Mouse (Mus musculus): ENCODE results near the gene Nlgn1. TPM values are rescaled to one million over a fixed set of nuclear protein-coding genes. Genes with fewer than 3 reads are reported as not detected.

The Nlgn1 gene
- polyA plus RNA-seq, 1 experiment, result not detected

DNA sequence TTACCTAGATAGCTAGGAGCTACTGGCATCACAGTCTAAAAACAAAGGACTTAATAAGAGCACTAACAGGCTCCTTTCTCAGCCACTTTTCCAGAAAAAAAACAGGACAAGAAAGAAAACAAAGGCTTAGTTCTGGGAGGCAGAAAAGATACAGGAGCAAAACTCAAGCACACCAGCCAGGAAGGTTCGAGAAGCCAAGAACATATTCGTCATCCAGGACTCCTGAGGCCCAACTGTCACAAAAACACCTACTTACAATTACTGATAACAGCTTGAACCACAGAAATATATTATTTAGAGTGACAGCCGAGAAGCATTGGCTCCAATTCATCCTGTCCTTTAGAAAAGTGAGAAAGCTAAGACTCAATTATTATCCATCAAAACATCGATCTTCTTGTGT, 281.5 kb downstream of the Nlgn1 start:
- no peaks in the 10 kb centered on the region for H3K9me3 ChIP-seq (ENCODE audit: control insufficient read depth, low read length)
- H3K36me3 ChIP-seq (ENCODE audit: control insufficient read depth), result no peaks in the 10 kb centered on the region
- no peaks in the 10 kb centered on the region for H3K4me1 ChIP-seq (ENCODE audit: control insufficient read depth)
- H3K4me3 ChIP-seq (replicated peaks), result no peak overlapping the region
- TF ChIP-seq GATA1 (IDR thresholded peaks at IDR 0.05; ENCODE audit: low read length), result no peak
- no peak for TF ChIP-seq TAL1 (IDR thresholded peaks at IDR 0.05; ENCODE audit: low read length)
- H3K27me3 ChIP-seq (ENCODE audit: control insufficient read depth), result no peaks in the 10 kb centered on the region

DNA sequence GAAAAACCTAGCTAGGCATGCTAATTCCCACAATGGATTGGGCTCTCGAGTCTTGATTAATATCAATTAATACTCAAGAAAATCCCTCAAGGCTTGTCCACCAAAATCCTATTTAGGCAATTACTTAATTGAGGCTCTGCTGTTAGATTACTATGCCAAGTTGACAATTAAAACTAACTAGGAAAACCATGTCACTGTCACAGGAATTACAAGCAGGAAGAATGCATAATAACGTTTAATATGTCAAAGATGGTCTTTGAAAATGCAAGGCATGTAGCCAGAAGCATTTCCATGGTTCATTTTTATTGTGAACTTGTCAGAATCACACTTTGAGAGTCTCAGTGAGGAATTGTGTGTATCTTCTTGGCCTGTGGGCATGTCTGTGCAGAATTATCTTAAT, 289.3 kb downstream of the Nlgn1 start:
- no peak overlapping the region for H3K4me3 ChIP-seq (replicated peaks)
- no peaks in the 10 kb centered on the region for H3K27me3 ChIP-seq (ENCODE audit: control insufficient read depth)
- no peaks in the 10 kb centered on the region for H3K4me1 ChIP-seq (ENCODE audit: control insufficient read depth)
- H3K36me3 ChIP-seq (ENCODE audit: control insufficient read depth), result no peaks in the 10 kb centered on the region
- H3K9me3 ChIP-seq (ENCODE audit: control insufficient read depth, low read length), result no peaks in the 10 kb centered on the region
- no peak for TF ChIP-seq TAL1 (IDR thresholded peaks at IDR 0.05; ENCODE audit: low read length)
- no peak for TF ChIP-seq GATA1 (IDR thresholded peaks at IDR 0.05; ENCODE audit: low read length)

DNA sequence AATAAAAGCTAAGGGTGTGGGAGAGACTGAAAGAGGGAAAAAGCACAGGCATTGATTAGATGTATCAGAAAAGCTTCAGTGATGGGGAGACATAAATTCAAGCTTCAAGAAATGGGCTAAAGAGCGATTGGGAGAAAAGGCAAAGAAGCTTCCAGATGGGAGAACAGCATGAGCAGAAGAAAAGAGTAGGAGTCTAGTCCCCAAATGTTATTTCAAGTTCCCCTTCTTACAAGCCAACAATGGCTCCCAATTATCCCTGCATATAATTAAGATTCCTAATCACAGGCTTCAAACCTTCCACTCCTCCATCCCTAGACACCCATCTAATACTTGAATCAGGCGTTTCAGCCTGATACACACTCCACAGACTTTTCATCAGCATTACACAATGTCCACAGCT, 292.6 kb downstream of the Nlgn1 start:
- Histone ChIP-seq H3K4me1 (ENCODE audit: control insufficient read depth) (no peaks in the 10 kb centered on the region), H3K4me3 (replicated peaks) (no peak overlapping the region), H3K36me3 (ENCODE audit: control insufficient read depth) (no peaks in the 10 kb centered on the region), H3K9me3 (ENCODE audit: control insufficient read depth, low read length) (no peaks in the 10 kb centered on the region), H3K27me3 (ENCODE audit: control insufficient read depth) (no peaks in the 10 kb centered on the region)
- TF ChIP-seq GATA1 (IDR thresholded peaks at IDR 0.05; ENCODE audit: low read length), result no peak
- no peak for TF ChIP-seq TAL1 (IDR thresholded peaks at IDR 0.05; ENCODE audit: low read length)

DNA sequence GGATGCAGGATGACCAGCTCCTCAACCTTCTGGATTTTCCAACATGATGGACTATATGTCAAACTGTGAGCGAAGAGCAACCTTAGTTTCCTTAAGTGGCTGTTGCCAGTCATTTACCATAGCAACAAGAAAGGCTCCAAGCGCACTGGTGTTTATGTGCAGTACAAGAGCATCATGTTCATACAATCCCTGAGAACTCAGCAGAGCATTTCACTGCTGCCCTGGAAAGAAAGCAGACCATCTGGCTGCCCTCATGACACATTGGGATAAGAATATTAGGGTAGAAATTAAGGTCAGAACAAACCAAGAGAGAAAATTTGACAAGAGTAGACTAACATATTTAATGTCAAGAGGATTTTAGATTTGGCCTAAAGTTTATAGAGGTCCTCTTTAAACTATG, 306.2 kb downstream of the Nlgn1 start:
- Histone ChIP-seq H3K4me3 (replicated peaks) (no peak overlapping the region), H3K27me3 (ENCODE audit: control insufficient read depth) (no peaks in the 10 kb centered on the region), H3K36me3 (ENCODE audit: control insufficient read depth) (no peaks in the 10 kb centered on the region), H3K9me3 (ENCODE audit: control insufficient read depth, low read length) (no peaks in the 10 kb centered on the region), H3K4me1 (ENCODE audit: control insufficient read depth) (no peaks in the 10 kb centered on the region)
- TF ChIP-seq GATA1 (IDR thresholded peaks at IDR 0.05; ENCODE audit: low read length), result no peak
- TF ChIP-seq TAL1 (IDR thresholded peaks at IDR 0.05; ENCODE audit: low read length), result no peak

DNA sequence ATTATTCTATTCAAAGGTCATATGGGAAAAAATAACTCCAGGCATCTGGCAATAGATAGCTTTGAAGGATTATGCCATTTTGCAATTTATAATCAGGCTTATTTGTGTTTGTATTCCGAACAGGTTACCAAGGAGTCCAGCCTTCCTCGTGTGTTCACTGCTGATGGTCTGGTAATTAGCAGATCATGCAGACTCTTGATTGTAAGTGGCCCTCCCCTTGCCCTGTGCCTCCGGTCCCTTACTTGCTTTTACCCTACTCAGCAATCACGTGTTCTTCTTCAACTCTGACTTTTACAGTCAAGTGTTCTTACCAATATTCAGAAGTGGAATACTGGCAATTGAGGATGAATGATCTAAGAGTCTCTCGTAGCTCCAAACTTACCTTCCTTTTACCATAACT, 309.0 kb downstream of the Nlgn1 start:
- Histone ChIP-seq H3K4me3 (replicated peaks) (no peak overlapping the region), H3K36me3 (ENCODE audit: control insufficient read depth) (no peaks in the 10 kb centered on the region), H3K4me1 (ENCODE audit: control insufficient read depth) (no peaks in the 10 kb centered on the region), H3K9me3 (ENCODE audit: control insufficient read depth, low read length) (no peaks in the 10 kb centered on the region), H3K27me3 (ENCODE audit: control insufficient read depth) (no peaks in the 10 kb centered on the region)
- TF ChIP-seq GATA1 (IDR thresholded peaks at IDR 0.05; ENCODE audit: low read length), result no peak
- TF ChIP-seq TAL1 (IDR thresholded peaks at IDR 0.05; ENCODE audit: low read length), result no peak

DNA sequence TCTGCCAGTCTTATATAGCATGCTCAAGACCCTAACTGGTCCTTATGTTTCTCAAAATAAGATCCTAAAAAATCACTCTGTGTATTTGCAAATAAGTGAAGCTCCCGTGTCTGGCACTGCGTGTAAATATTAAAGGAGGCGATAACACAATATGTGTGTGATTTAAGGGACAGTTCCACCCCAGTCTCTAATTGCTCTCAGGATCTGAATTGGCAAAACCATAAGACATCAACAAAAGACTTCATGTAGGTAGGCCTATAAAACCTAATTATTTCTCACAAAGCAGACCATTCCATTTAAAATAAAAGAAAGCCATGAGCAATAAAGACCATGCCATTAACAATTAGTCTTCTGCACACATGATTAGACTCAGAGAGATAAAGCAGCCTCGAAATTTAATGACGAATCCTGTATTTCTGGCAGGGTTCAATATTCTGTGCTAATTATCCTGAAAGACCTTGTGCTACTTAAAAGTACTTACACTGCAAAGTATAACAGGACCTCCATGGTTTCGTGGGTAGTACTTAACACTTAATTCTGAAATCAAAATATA, 310.6 kb downstream of the Nlgn1 start:
- no peaks in the 10 kb centered on the region for H3K27me3 ChIP-seq (ENCODE audit: control insufficient read depth)
- TF ChIP-seq GATA1 (IDR thresholded peaks at IDR 0.05; ENCODE audit: low read length) (no peak), TAL1 (IDR thresholded peaks at IDR 0.05; ENCODE audit: low read length) (no peak)

DNA sequence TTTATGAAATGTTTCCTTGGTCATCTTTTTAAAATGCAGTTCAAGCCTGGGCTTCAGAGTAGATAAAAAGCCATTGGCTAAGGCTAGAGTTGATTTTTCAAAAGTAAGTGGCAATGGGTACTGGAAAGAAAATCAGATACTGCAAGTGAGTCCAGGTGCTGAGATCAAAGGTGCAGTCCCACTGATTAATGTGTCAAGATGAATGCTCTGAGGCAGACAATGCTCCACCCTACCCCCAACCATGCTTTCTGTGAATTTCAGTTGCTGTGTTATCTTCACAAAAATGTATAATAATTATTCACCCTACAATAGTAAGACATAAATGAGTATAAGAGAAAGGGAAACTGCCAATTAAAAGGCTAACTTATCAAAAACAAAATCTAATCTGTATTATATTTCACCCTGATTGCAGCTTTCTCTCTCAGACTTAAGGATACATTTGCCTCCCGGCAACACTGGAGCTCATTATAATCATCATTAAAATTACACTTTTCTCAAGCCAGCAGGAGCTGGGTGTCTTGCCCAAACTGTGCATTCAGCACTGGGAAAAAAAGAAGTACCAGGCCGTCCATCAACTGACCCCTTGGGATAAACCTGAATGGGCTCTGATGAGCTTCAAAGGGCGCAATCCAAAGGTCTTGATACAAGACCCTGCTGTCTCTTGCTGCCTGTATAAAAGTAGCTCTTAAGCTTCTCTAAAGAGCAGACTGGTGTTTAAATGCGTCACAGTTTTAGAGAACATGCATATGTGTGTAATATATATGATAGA, 320.8 kb downstream of the Nlgn1 start:
- Histone ChIP-seq H3K27me3 (ENCODE audit: control insufficient read depth) (no peaks in the 10 kb centered on the region), H3K4me3 (replicated peaks) (no peak overlapping the region), H3K4me1 (ENCODE audit: control insufficient read depth) (no peaks in the 10 kb centered on the region), H3K9me3 (ENCODE audit: control insufficient read depth, low read length) (no peaks in the 10 kb centered on the region), H3K36me3 (ENCODE audit: control insufficient read depth) (no peaks in the 10 kb centered on the region)
- TF ChIP-seq GATA1 (IDR thresholded peaks at IDR 0.05; ENCODE audit: low read length) (no peak), TAL1 (IDR thresholded peaks at IDR 0.05; ENCODE audit: low read length) (no peak)

More for the DNA sequence above, 310.6 kb downstream of the Nlgn1 start:
- H3K4me3 ChIP-seq (replicated peaks), result no peak overlapping the region
- no peaks in the 10 kb centered on the region for H3K36me3 ChIP-seq (ENCODE audit: control insufficient read depth)
- H3K9me3 ChIP-seq (ENCODE audit: control insufficient read depth, low read length), result no peaks in the 10 kb centered on the region
- H3K4me1 ChIP-seq (ENCODE audit: control insufficient read depth), result no peaks in the 10 kb centered on the region

DNA sequence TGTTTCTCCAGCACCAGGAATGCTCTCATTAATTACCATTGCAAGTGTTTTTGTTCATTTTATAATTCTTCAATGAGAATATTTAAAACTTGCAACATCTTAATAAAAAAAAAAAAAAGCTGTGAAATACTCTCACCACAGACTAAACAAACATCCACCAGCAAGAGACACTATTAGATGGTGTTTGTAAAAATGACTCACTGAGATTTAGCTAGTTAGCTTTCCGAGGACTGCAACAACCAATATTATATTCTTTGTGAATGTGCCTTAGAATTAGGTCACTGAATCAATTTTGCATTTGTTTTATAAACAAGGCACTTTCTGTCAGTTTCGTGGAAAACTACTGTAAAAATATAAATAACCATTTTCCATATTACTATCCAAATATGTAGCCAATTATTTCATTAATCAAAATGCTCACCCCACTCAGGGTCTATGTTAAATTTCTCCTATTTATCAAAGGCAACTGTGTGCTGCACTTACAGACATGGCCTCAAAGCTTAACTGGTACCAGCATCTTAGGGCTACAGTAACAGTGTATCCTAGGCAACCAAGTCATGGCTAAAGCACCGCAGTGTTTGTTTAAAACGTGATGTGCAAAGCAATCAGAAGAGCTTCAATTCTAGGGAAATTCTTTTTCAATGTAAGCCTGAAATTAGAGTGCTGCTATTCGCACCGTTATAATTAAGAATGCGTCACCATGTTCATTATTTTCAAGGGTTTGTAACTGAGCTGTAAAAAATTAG, 329.2 kb downstream of the Nlgn1 start:
- H3K4me3 ChIP-seq (replicated peaks), result no peak overlapping the region
- TF ChIP-seq TAL1 (IDR thresholded peaks at IDR 0.05; ENCODE audit: low read length) (no peak), GATA1 (IDR thresholded peaks at IDR 0.05; ENCODE audit: low read length) (no peak)
- no peaks in the 10 kb centered on the region for H3K27me3 ChIP-seq (ENCODE audit: control insufficient read depth)
- H3K9me3 ChIP-seq (ENCODE audit: control insufficient read depth, low read length), result no peaks in the 10 kb centered on the region
- H3K4me1 ChIP-seq (ENCODE audit: control insufficient read depth), result no peaks in the 10 kb centered on the region
- no peaks in the 10 kb centered on the region for H3K36me3 ChIP-seq (ENCODE audit: control insufficient read depth)

DNA sequence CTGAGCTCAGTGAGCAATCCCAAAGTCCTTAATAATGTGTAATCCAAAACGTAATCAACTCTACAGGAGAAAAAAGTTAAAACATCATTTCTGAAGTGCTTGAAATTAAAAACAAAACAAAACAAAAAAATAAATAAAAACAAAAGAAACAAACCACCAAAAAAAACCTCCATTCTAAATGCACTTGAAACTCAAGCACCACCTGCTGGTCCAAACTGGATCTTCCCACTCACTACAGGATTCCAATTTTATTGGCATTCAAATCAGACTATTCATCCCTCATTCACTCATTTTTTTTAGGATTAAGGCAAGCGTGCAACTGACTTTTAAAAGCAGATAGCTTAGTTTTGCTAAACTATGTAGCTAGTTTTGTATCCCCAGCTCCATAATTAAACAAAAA, 329.9 kb downstream of the Nlgn1 start:
- Histone ChIP-seq H3K4me3 (replicated peaks) (no peak overlapping the region), H3K4me1 (ENCODE audit: control insufficient read depth) (no peaks in the 10 kb centered on the region), H3K36me3 (ENCODE audit: control insufficient read depth) (no peaks in the 10 kb centered on the region), H3K9me3 (ENCODE audit: control insufficient read depth, low read length) (no peaks in the 10 kb centered on the region), H3K27me3 (ENCODE audit: control insufficient read depth) (no peaks in the 10 kb centered on the region)
- no peak for TF ChIP-seq TAL1 (IDR thresholded peaks at IDR 0.05; ENCODE audit: low read length)
- TF ChIP-seq GATA1 (IDR thresholded peaks at IDR 0.05; ENCODE audit: low read length), result no peak
